Mouse (Mus musculus) embryo, embryonic 9.5 days (tissue): ENCODE results near the gene Larp6.
A peak's percentile ranks its signal among the peaks of the same experiment; 100 is the strongest.

Source experiments
- DNase-seq: peaks from one replicate; pipeline ENCODE4 v3.0.0-alpha.2; 2017; ENCODE audit errors: extremely low spot score

Larp6 gene

GRCm38 (mm10) chr9:60712771-60713541 lies at the start of gene Larp6:
Gene Larp6 (plus strand): TSS chr9:60712989.
- DNase-seq, result peak; percentile 38

- DNase-seq, result no peak
Measured at GRCm38 (mm10) chr9:60664385-60664784, 48.4 kb upstream of the Larp6 start.

DNA sequence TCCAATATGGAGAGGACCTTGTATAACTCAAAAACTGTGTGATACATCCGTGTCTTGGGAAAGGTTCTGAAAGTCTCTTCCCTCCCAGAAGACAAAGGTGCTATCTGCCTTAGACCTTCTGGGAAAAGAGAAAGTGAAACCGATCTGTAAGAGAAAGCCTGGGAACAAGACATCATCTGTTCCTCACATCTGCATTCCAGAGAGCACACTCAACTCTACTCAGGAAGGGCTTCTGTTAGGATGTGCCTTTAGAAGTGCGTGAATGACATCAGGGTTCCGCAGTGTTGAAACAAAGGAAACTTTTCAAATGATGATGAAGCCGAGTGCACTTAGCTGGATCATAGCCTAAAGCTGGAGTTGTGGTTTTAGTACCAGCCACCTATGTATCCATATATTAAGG lies 47.9 kb upstream of the Larp6 start:
- DNase-seq, result no peak

DNA sequence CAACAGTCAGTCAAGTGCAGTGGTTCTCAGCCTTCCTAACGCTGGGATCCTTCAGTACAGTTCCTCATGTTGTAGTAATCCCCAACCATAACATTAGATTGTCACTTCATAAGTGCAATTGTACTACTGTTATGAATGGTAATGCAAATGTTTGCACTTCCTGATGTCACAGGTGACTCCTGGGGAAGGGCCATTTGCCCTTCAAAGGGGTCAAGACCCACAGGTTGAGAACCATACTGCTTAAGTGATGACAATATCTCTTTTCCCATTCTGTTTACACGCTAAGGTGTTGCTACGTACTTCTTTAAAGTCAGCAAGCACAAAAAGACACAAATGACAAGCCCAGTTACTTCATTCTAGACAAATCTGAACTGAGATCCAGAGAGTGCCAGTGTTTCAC lies 47.3 kb upstream of the Larp6 start:
- DNase-seq, result no peak

- no peak for DNase-seq
Measured at GRCm38 (mm10) chr9:60668886-60669285, 43.9 kb upstream of the Larp6 start.

DNA sequence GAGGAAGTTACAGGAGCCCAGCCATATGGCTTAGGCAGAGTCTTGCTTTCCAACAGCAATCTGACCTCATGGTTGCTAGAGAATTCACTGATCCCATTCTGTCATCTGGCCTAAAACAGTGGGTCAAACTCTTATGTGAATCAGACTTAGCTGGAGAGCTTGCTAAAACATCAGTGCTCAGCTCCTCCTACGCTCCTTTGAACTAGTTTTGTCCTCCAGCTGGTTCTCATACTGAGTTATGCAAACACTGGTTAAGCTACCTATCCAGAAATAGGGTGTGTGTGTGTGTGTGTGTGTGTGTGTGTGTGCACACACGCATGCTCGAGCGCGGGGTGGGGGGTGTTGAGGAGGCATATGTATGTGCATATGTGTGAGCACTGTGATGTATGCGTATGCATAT lies 40.2 kb upstream of the Larp6 start:
- no peak for DNase-seq

- no peak for DNase-seq
Measured at GRCm38 (mm10) chr9:60674780-60675179, 38.0 kb upstream of the Larp6 start.

DNA sequence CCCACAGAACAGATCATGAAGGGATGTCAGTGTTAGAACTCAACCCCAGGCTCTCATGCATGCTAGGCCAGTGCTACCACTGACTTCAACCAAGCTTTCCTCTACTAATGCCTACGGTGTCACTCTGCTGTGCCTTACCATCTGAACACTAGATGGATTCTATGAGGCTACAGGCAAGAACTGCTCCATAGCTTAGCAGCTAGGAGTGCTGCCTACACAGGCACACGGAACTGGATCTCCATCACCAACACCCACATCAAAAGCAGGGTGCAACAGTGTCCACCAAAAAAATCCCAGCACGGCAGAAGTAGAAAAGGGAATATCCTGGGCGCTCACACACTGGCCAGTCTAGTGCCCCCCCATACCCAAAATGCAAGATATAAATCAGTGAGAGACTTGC lies 36.4 kb upstream of the Larp6 start:
- no peak for DNase-seq

DNA sequence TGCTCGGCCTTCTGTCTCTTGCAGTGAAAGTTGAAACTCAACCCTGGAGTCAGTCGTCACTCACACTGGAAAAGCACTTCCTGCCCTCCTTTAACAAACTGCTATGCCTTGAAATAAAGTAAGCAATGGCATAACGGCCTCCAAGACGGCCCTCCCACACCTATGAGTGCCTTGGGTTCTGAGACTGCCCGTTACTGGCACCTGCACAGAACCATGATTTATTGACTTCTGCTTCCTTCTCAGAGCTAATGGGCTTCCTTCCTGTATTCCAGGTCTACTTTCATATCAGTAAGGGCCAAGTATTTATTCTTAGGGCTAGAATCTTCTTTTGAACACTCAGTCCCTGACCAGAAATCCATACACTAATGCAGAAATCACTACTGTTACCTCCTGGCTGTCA lies 33.9 kb upstream of the Larp6 start:
- no peak for DNase-seq

DNA sequence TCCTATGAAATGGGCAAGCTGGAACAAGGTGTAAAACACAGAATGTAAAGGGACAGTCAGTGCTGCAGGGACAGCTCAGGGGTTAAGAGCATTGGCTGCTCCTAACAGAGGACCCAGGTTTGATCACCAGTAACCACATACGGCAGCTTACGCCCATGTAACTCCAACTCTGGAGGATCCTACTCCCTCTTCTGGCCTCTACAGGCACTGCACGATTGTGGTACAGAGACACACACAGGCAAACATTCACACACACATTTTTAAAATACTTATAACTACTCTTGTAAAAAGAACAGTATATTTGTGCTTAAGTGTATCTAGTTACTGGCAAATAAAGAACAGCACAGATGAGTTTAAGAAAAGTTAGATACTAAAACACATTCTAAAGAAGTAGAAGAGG lies 31.8 kb upstream of the Larp6 start:
- DNase-seq, result no peak

DNA sequence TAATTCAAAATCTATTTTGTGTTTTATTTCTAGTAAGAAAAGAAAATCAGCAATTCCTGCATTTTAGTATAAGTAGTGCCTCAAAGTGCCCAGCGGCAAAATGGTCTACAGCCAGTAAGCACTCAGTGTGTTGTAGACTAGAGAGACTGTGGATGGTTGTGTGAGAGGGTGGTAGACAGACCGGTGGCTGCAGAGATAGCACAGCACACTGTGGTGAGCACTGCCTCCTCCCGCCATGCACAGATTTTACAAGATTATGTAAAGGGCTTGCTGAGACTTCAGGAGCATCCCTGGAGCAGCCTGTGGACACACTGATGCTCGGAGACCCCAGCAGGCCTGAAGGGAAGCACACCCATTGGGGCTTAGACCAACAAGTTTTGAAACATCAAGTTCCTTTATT lies 30.0 kb upstream of the Larp6 start:
- no peak for DNase-seq

- no peak for DNase-seq
Measured at GRCm38 (mm10) chr9:60687415-60687814, 25.4 kb upstream of the Larp6 start.

DNA sequence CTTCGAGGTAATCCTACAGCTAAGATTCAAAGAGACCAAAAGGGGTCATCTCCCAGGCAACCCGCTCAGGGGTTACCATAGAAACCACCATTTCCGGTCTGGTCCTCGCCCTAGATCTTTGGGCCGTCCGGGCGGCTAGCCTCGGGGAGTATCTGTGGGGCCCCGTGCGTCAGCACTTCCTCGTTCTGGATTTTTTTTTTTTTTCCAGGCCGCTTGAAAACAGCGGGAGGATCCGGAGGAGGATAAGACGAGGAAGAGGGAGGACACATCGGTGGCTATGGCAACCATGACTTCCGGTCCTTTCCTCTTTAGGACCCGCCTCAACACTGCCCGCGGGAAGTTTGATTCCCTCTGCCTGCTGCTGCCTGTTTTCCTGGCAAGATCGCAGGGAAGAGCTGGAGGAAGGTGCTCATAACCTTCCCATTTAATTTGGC lies 24.9 kb upstream of the Larp6 start, which contains the start of gene Lrrc49:
TSS of gene Lrrc49 (minus strand) at position 268 of the 434 bp plus-strand sequence.
- DNase-seq, result peak; percentile 91

DNA sequence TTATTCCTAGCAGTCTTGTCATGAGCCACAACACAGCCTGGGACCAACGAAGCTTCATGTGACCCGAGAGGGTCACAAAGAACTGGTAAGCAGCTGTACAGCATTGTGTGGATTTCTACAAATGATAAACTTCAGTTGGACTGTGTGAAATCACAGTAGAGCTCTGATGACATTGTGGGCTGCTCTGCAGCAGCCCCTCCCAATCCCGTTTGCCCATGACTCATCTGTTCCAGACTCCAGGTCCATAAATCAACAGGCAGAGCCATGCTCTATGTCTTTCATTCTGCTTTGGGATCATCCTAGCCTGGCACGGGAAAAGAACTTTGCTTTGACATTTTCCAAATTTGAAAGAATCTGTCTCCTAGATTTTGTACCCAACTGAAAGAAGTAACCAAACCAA lies 20.2 kb upstream of the Larp6 start:
- DNase-seq, result no peak

DNA sequence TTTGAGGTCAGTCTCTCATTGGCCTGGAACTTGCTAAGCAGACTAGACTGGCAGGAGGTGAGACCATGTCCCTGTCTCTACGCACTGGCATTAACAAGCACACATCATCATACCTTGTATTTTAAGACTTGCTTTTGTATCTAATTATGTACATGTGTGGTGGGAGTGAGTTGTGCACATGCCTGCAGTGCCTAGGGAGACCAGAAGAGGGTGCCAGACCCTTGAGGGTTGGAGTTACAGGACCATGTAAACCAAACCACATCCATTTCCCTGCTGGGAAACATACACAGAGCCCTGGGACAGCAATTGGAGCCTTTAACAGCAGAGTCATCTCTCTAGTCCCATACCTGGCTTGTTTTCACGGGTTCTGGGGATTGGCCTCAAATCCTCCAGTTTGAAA lies 18.8 kb upstream of the Larp6 start:
- no peak for DNase-seq

- DNase-seq, result no peak
Measured at GRCm38 (mm10) chr9:60696271-60696985, 16.4 kb upstream of the Larp6 start.

DNA sequence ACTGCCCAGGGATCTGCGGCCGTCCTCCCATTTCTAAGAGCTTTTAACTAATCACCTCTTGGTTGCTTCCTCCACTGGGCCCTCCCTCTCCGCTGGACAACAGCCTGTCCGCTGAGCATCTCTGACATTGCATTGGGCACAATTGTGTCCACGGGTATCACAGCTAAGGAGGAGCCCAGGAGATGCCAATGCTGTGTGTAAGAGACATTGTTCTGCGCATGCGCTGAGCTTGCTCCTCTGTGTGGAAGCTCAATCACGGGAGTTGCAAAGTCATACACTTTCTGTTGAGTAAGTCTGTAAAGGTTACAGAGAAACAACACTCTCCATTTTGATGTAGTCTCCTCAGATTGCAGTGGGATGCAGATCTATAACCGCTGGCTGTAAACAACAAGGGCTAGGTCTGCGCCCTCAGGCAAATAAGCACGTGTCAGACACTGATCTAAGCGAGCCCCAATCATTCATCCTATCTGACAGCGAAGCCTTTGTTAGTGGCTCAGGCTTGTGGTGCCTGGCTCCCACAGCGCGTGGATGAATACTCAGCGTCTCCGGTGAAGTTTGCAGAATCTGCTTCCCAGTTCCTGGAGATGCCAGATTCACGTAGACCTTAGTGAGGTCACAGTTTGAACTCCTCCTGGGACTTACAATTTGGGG lies 13.1 kb upstream of the Larp6 start:
- no peak for DNase-seq

DNA sequence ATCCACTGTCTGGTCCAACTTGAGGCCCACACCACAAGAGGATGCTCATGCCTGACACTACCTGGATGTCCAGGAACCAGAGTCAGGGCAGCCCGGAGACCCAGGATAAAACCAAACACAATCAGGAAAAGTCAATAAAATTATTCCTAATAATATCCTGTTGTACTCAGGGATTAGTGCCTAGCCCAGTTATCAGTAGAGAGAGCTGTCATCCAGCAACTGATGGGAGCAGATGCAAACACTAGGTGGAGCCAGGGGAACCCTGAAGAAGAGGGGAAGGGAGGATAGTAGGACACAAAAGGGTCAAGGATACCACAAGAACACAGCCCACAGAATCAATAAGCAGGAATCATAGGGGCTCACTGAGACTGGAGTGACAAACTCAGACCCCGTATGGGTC lies 5.2 kb upstream of the Larp6 start:
- no peak for DNase-seq

DNA sequence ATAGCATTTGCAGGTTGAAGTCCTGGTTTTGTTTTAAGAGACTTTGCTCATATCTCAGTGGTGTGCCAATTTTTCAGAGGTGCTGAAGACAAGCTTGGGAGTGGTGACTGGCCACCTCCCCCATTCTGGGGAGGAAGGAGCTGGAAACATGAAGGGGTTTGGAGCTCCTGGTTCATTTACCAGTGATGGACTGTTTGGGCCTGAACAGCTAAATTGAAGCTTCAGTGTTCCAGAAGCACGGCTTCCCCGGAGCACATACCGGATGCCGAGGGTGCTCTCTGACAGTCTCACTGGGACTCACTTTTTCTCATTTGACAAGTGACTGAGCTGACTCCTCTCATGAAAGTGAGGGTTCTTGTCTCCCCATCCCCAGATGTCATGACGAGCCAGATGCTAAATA lies 4.2 kb upstream of the Larp6 start:
- no peak for DNase-seq

- no peak for DNase-seq
Measured at GRCm38 (mm10) chr9:60709721-60710120, 3.1 kb upstream of the Larp6 start.

DNA sequence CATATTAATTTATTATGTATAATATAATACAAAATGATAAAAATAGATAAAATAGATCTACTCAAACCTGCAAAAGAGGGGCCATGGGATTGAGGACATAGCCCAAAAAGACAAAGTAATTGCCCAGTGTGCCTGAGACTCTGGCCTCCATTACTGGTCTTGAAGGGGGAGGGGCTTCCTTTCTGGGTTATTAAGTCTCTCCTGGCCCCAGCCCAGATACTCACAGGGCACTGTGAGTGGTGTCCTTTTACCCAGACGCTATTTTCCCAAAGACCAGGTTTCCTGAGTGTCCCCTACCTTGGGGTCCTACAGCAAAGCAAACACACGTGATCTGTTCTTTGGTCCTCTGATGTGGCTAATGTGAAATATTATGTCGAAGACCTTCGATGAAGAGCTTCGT lies 778 bp upstream of the Larp6 start:
- no peak for DNase-seq

DNA sequence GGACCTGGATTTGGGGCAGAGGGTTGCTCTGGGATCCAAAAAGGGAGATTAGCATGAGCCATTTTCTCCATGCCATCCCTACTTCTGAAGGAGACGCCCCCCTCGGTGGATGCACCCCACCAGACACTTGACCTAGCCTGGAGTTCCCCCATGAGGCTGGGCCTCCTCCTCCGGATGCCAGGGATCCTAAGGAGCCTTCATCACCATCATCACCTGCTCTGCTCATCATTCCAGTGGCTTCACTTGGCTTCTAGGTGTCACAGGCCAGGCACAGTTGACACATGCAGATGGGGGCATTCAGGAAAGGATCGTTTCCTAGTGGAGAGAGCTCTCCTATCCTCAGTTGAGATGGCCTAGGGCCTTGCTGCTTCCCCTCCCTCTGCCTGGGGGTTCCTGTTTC lies 827 bp downstream of the Larp6 start:
- DNase-seq, result no peak

DNA sequence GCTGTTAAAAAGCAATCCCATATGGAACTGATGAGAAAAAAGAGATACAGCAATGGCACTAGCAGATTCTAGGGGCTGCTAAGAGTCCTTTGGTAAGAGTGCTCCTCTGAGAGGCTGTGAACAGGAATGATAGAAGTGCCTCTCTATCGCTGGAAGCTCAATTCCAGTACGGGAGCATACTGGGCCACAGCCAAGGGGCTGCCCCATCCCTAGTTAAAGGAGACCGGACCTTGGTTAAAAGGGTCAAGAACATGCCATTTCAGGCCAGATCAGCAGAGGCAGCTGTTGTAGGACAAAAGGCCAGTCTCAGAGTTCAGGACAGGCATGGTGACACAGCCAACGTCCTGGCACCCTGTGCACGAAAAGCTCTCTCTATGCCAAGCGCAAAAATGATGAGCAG lies 1.4 kb downstream of the Larp6 start:
- DNase-seq, result no peak
